In the genomic region with DNA sequence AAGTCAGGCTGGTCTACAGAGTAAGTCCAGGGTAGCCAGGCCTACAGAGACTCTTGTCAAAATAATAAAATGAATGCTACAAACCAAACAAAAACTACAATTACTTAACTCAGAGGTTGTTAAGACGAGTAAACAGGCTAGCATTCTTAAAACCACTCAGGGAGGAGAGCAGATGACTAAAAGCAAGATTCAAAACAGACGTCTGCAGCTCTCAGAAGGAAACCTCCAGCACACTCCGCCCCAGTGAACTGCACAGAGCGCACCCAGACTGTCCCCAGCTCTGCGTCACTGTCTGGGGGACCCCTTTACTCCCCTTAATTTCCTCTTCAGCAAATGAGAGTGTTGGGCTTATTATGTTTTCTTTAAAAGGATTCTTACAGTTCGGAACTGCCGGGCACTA, we compare ENCODE assay signal across 9 mouse cellular contexts. TPM values are rescaled to one million over a fixed set of nuclear protein-coding genes. Genes with fewer than 3 reads are reported as not detected.
DNase-seq lines count a peak whose midpoint lies in the region; ATAC-seq and TF ChIP-seq lines count a peak whose summit lies in the region.
"Had no signal": no experiment of that assay in that cellular context is flagged by ENCODE, and none has a peak within 500 bp of the region (broad histone marks: within the 10 kb centered on the region; RNA-seq: fewer than 3 reads in every experiment).

No protein-coding gene starts in this region.

- TF ChIP-seq CTCF in CH12.LX (conservative IDR thresholded peaks at IDR 0.05 in 1 of 2, IDR thresholded peaks at IDR 0.05 in 1 of 2; ENCODE audit: low read depth in 2 of 2, low read length in 2 of 2): no peak

- no peak for TF ChIP-seq EP300 in CH12.LX (IDR thresholded peaks at IDR 0.05; ENCODE audit: low read length)

- no peak for TF ChIP-seq POLR2A in CH12.LX (IDR thresholded peaks at IDR 0.05; ENCODE audit: low read depth, low read length)

- peaks cover 20% of the 10 kb centered on the region for H3K79me2 ChIP-seq in CH12.LX (replicated peaks; ENCODE audit: control insufficient read depth, extremely low read depth, insufficient read depth, poor library complexity, severe bottlenecking)

- TF ChIP-seq RAD21 in CH12.LX (IDR thresholded peaks at IDR 0.05; ENCODE audit: low read depth, low read length): no peak

- in situ Hi-C loops in CH12.LX (cut with MboI; ENCODE audit: low pct_ligation_motif_present, low pct_unique_long_range_greater_than_20kb, low sequenced_read_pairs): no loop called here

- peaks cover 60% of the 10 kb centered on the region for H3K4me1 ChIP-seq in heart, embryonic 13.5 days
- peaks cover 18 to 38% of the 10 kb centered on the region in 2 experiments for H3K4me1 ChIP-seq in CH12.LX (ENCODE audit: control insufficient read depth in 1 of 2, insufficient read depth in 2 of 2)
- H3K4me1 ChIP-seq in forebrain, embryonic 14.5 days (ENCODE audit: control insufficient read depth, insufficient read depth, low read length): peaks cover 22% of the 10 kb centered on the region
- H3K4me1 ChIP-seq in limb, embryonic 15.5 days: peaks cover 42% of the 10 kb centered on the region

- no peaks in the 10 kb centered on the region for H3K27me3 ChIP-seq in heart, embryonic 13.5 days (replicated peaks)
- no peaks in the 10 kb centered on the region for H3K27me3 ChIP-seq in CH12.LX (replicated peaks)
- no peaks in the 10 kb centered on the region for H3K27me3 ChIP-seq in forebrain, embryonic 14.5 days (replicated peaks; ENCODE audit: control insufficient read depth, insufficient read depth, low read length)
- no peaks in the 10 kb centered on the region for H3K27me3 ChIP-seq in limb, embryonic 15.5 days

- H3K4me2 ChIP-seq in heart, embryonic 13.5 days: peak overlapping the region; percentile 92
- H3K4me2 ChIP-seq in CH12.LX (ENCODE audit: insufficient read depth, low read depth, poor library complexity, severe bottlenecking): peak overlapping the region; percentile 44
- peak overlapping the region; percentile 95 for H3K4me2 ChIP-seq in forebrain, embryonic 14.5 days (ENCODE audit: low read length)
- H3K4me2 ChIP-seq in limb, embryonic 15.5 days: peak overlapping the region; percentile 87; the same call in 1 of the 2 replicates

- no peak for DNase-seq in heart, postnatal 25 days (ENCODE audit: low spot score)
- no peak for DNase-seq in CH12.LX (ENCODE audit: extremely low read depth)
- no peak for DNase-seq in forebrain, embryonic 14.5 days (ENCODE audit: low spot score)
- DNase-seq in retina, embryonic 14.5 days (ENCODE audit: low spot score): no peak
- DNase-seq in gastrocnemius, postnatal 10 days: no peak

- no peak for ATAC-seq in heart, embryonic 13.5 days (ENCODE audit: extremely low read depth, insufficient number of reproducible peaks, low FRiP score, low TSS enrichment)
- ATAC-seq in forebrain, embryonic 14.5 days: no peak
- no peak for ATAC-seq in limb, embryonic 15.5 days (ENCODE audit: insufficient number of reproducible peaks, low FRiP score, low TSS enrichment, low read depth)
- ATAC-seq in megakaryocyte, adult 5-6 weeks (ENCODE audit: poor library complexity, severe bottlenecking): no peak

- no peaks in the 10 kb centered on the region for H3K9me3 ChIP-seq in heart, embryonic 13.5 days
- no peaks in the 10 kb centered on the region for H3K9me3 ChIP-seq in CH12.LX (replicated peaks; ENCODE audit: low read length)
- H3K9me3 ChIP-seq in forebrain, embryonic 14.5 days (replicated peaks; ENCODE audit: control insufficient read depth, low read length): no peaks in the 10 kb centered on the region
- H3K9me3 ChIP-seq in limb, embryonic 15.5 days: no peaks in the 10 kb centered on the region

- peak overlapping the region; percentile 100 for H3K4me3 ChIP-seq in heart, embryonic 13.5 days
- no peak overlapping the region for H3K4me3 ChIP-seq in CH12.LX (replicated peaks in 1 of 3; ENCODE audit: low read depth in 2 of 3, low read length in 2 of 3, poor library complexity in 1 of 3)
- H3K4me3 ChIP-seq in forebrain, embryonic 14.5 days (ENCODE audit: low read depth, low read length): 0 out of 2 replicates have a peak overlapping the region, but pooled peaks have one; percentile 1
- H3K4me3 ChIP-seq in limb, embryonic 15.5 days: no peak overlapping the region

- H3K9ac ChIP-seq in heart, embryonic 13.5 days: peak overlapping the region; percentile 66
- no peak overlapping the region for H3K9ac ChIP-seq in CH12.LX (ENCODE audit: insufficient read depth, low read depth)
- H3K9ac ChIP-seq in forebrain, embryonic 14.5 days (ENCODE audit: low read length): no peak overlapping the region
- H3K9ac ChIP-seq in limb, embryonic 15.5 days: no peak overlapping the region
- H3K9ac ChIP-seq: liver, embryonic 14.5 days had no signal

- H3K36me3 ChIP-seq in heart, embryonic 13.5 days: peaks cover 50% of the 10 kb centered on the region
- peaks cover 33 to 61% of the 10 kb centered on the region in 2 experiments for H3K36me3 ChIP-seq in CH12.LX (replicated peaks in 1 of 2; ENCODE audit: control insufficient read depth in 1 of 2, insufficient read depth in 1 of 2, low read length in 1 of 2)
- peaks cover 47% of the 10 kb centered on the region for H3K36me3 ChIP-seq in forebrain, embryonic 14.5 days (ENCODE audit: control insufficient read depth, insufficient read depth, low read length)
- H3K36me3 ChIP-seq in limb, embryonic 15.5 days: peaks cover 41% of the 10 kb centered on the region

- intact Hi-C loops in heart, postnatal 25 days (cut with DNase I): loop anchor here (5.0 kb wide), 1 partner anchor 170 kb away; a partner anchor contains a TSS

- dilution Hi-C loops in CH12.LX (cut with MboI; ENCODE audit: extremely low pct_ligation_motif_present, extremely low pct_unique_long_range_greater_than_20kb, low sequenced_read_pairs): no loop called here

- peak overlapping the region; percentile 97 for H3K27ac ChIP-seq in heart, embryonic 13.5 days (replicated peaks)
- H3K27ac ChIP-seq in CH12.LX (ENCODE audit: insufficient read depth, low read depth): no peak overlapping the region
- no peak overlapping the region for H3K27ac ChIP-seq in forebrain, embryonic 14.5 days (ENCODE audit: low read depth, low read length)
- H3K27ac ChIP-seq in limb, embryonic 15.5 days: no peak overlapping the region; the same call in 1 of the 2 replicates
- H3K27ac ChIP-seq: liver, embryonic 14.5 days had no signal

- WGBS in heart, embryonic 13.5 days: 83% methylated on average over 7 of the region's 7 CpGs
- 84% methylated on average over 7 of the region's 7 CpGs for WGBS in forebrain, embryonic 14.5 days
- 74% methylated on average over 7 of the region's 7 CpGs for WGBS in limb, embryonic 15.5 days

TF ChIP-seq in CH12.LX, 34 proteins besides CTCF, POLR2A, EP300 and RAD21:
- no peak for TF ChIP-seq HCFC1 (IDR thresholded peaks at IDR 0.05; ENCODE audit: low read depth, low read length)
- peak; percentile 52; the same call in 1 of the 2 replicates for TF ChIP-seq IRF4 (IDR thresholded peaks at IDR 0.05; ENCODE audit: low read depth, low read length)
- no peak for TF ChIP-seq TBP (conservative IDR thresholded peaks at IDR 0.05; ENCODE audit: low read depth, low read length)
- no peak for TF ChIP-seq NRF1 (IDR thresholded peaks at IDR 0.05; ENCODE audit: low read depth, low read length)
- no peak for TF ChIP-seq GABPA (IDR thresholded peaks at IDR 0.05; ENCODE audit: insufficient replicate concordance, low read depth, low read length)
- TF ChIP-seq MAX (IDR thresholded peaks at IDR 0.05; ENCODE audit: low read length): no peak
- TF ChIP-seq BHLHE40 (IDR thresholded peaks at IDR 0.05; ENCODE audit: low read depth, low read length): no peak

RNA-seq across cellular contexts. Expression of a gene that starts 3.8 kb away (rescaled TPM):
- 11.6 and 13.1 TPM in 2 replicates for polyA plus RNA-seq in heart, embryonic 13.5 days (2015; fragmentation: Nextera tagmentation; extraction: Ambion mirVana)
- total RNA-seq in heart, postnatal 25 days (2021): 10 to 100 TPM; 98.7 to 99.3 TPM
- total RNA-seq in CH12.LX (2012; rRNA removed): 38.2 and 48.1 TPM in 2 replicates
- 40.8 and 54.5 TPM in 2 replicates for total RNA-seq in CH12.LX (2014; rRNA removed)
- polyA plus RNA-seq in CH12.LX (2012; ENCODE audit: insufficient read length, low read depth): 60.1 and 81.6 TPM in 2 replicates
- polyA plus RNA-seq in forebrain, embryonic 14.5 days (2014; fragmentation: Nextera tagmentation; extraction: Ambion mirVana): 4.6 and 4.7 TPM in 2 replicates
- 6.4 and 7.1 TPM in 2 replicates for polyA plus RNA-seq in limb, embryonic 15.5 days (2015; fragmentation: Nextera tagmentation; extraction: Ambion mirVana)
- 28.5 and 34.0 TPM in 2 replicates for total RNA-seq in megakaryocyte, adult 5-6 weeks (2015)
- 23.7 and 36.3 TPM in 2 replicates for total RNA-seq in megakaryocyte, adult 5-6 weeks (2017)
- 10 to 100 TPM; 66.9 to 75.5 TPM for total RNA-seq in gastrocnemius, postnatal 10 days (2021)

RNA-seq across cellular contexts. Expression of a gene that starts 6.0 kb away (rescaled TPM):
- 4.5 and 5.0 TPM in 2 replicates for polyA plus RNA-seq in heart, embryonic 13.5 days (2015; fragmentation: Nextera tagmentation; extraction: Ambion mirVana)
- 10 to 100 TPM; 19.4 to 19.5 TPM for total RNA-seq in heart, postnatal 25 days (2021)
- total RNA-seq in CH12.LX (2012; rRNA removed) (0.08 TPM in 2 replicates), CH12.LX (2014; rRNA removed) (0.05 TPM in 1 of 2 replicates, not detected in the other)
- polyA plus RNA-seq in CH12.LX (2012; ENCODE audit: insufficient read length, low read depth): 0.27 and 0.65 TPM in 2 replicates
- 7.6 and 10.8 TPM in 2 replicates for polyA plus RNA-seq in forebrain, embryonic 14.5 days (2014; fragmentation: Nextera tagmentation; extraction: Ambion mirVana)
- 5.2 and 7.5 TPM in 2 replicates for polyA plus RNA-seq in limb, embryonic 15.5 days (2015; fragmentation: Nextera tagmentation; extraction: Ambion mirVana)
- total RNA-seq in megakaryocyte, adult 5-6 weeks (2015): 2.7 and 4.3 TPM in 2 replicates
- 1.7 and 4.4 TPM in 2 replicates for total RNA-seq in megakaryocyte, adult 5-6 weeks (2017)
- total RNA-seq in gastrocnemius, postnatal 10 days (2021): 10 to 100 TPM; 11.3 to 11.5 TPM

RNA-seq across cellular contexts. Expression of a gene that starts 55.6 kb away (rescaled TPM):
- 24.7 and 32.5 TPM in 2 replicates for polyA plus RNA-seq in heart, embryonic 13.5 days (2015; fragmentation: Nextera tagmentation; extraction: Ambion mirVana)
- total RNA-seq in heart, postnatal 25 days (2021): 1 to 10 TPM; 1.1 to 2.4 TPM
- total RNA-seq in CH12.LX (2012; rRNA removed) (18.5 and 19.9 TPM in 2 replicates), CH12.LX (2014; rRNA removed) (27.3 and 30.2 TPM in 2 replicates)
- 27.2 and 28.4 TPM in 2 replicates for polyA plus RNA-seq in CH12.LX (2012; ENCODE audit: insufficient read length, low read depth)
- 33.0 and 41.6 TPM in 2 replicates for polyA plus RNA-seq in forebrain, embryonic 14.5 days (2014; fragmentation: Nextera tagmentation; extraction: Ambion mirVana)
- polyA plus RNA-seq in limb, embryonic 15.5 days (2015; fragmentation: Nextera tagmentation; extraction: Ambion mirVana): 29.3 and 33.8 TPM in 2 replicates
- 10.1 and 10.4 TPM in 2 replicates for total RNA-seq in megakaryocyte, adult 5-6 weeks (2015)
- total RNA-seq in megakaryocyte, adult 5-6 weeks (2017): 4.3 and 5.9 TPM in 2 replicates
- 1 to 10 TPM; 4.9 to 5.2 TPM for total RNA-seq in gastrocnemius, postnatal 10 days (2021)

Comparison
In these comparisons a context has a peak if more than half of its experiments do, and no peak if none do; other contexts are left out.
1. H3K4me2 ChIP-seq: peak in every context shown above with its lines; median percentile 95 in forebrain, embryonic 14.5 days; 92 in heart, embryonic 13.5 days; 87 in limb, embryonic 15.5 days; 44 in CH12.LX.
2. H3K4me3 ChIP-seq: peak in heart, embryonic 13.5 days (single experiment) and forebrain, embryonic 14.5 days (single experiment); none in CH12.LX (0 of 3) and limb, embryonic 15.5 days (single experiment).